Mouse (Mus musculus) hindbrain, embryonic 14.5 days (tissue): ENCODE measurements around the gene Stag3. TPM values are rescaled to one million over a fixed set of nuclear protein-coding genes. Genes with fewer than 3 reads are reported as not detected.
A peak's percentile ranks its signal among the peaks of the same experiment; 100 is the strongest.

ENCODE experiments used
- ATAC-seq: fragments of 200-750 bp; cut with Nextera tagmentation; 2 replicates; pipeline ENCODE4 v1.8.0; 2017; ENCODE audit warnings: moderate number of reproducible peaks, mild to moderate bottlenecking, moderate TSS enrichment, moderate library complexity; ENCODE audit not compliant: low FRiP score
- DNase-seq: peaks from one replicate; pipeline ENCODE4 v3.0.0-alpha.2; 2015; ENCODE audit warnings: low spot score
- H3K27ac ChIP-seq: fragments of 300-500 bp; sonication (generic); 2 replicates; pipeline ENCODE4 v1.5.1; 2014; ENCODE audit warnings: mild to moderate bottlenecking, moderate library complexity
- H3K27me3 ChIP-seq: fragments of 300-500 bp; sonication (generic); 2 replicates; pipeline ENCODE4 v1.6.1; 2014; ENCODE audit warnings: mild to moderate bottlenecking, low read length, mixed read lengths; ENCODE audit not compliant: control insufficient read depth, insufficient read depth
- H3K36me3 ChIP-seq: fragments of 300-500 bp; sonication (generic); replicated peaks from 2 replicates; pipeline ENCODE4 v1.6.1; 2014; ENCODE audit not compliant: control insufficient read depth, insufficient read depth
- H3K4me1 ChIP-seq: fragments of 300-500 bp; sonication (generic); replicated peaks from 2 replicates; pipeline ENCODE4 v1.6.1; 2014; ENCODE audit warnings: antibody characterized with exemption, low read length, mixed read lengths; ENCODE audit not compliant: control insufficient read depth, insufficient read depth
- H3K4me2 ChIP-seq: fragments of 300-500 bp; sonication (generic); replicated peaks from 2 replicates; pipeline ENCODE4 v1.6.1; 2014; ENCODE audit warnings: mild to moderate bottlenecking, moderate library complexity
- H3K4me3 ChIP-seq: fragments of 300-500 bp; sonication (generic); replicated peaks from 2 replicates; pipeline ENCODE4 v1.5.1; 2014; ENCODE audit warnings: mild to moderate bottlenecking, low read length
- H3K9ac ChIP-seq: fragments of 300-500 bp; sonication (generic); 2 replicates; pipeline ENCODE4 v1.6.1; 2014
- H3K9me3 ChIP-seq: fragments of 300-500 bp; sonication (generic); 2 replicates; pipeline ENCODE4 v1.6.1; 2016; ENCODE audit warnings: low read length; ENCODE audit not compliant: control insufficient read depth
- WGBS: fragments of 180-500 bp; shearing (Covaris S2); extraction: QIAGEN DNeasy Blood & Tissue Kit; methylation state at CpG from one replicate; pipeline ENCODE4 v1.1.7; 2014; 5-methylcytosine and 5-hydroxymethylcytosine counted together
- polyA plus RNA-seq: library from polyadenylated mRNA; unstranded; fragments of >200 nt; fragmentation: Nextera tagmentation; extraction: Ambion mirVana; gene quantifications from 2 replicates; pipeline ENCODE4 v1.2.1, GENCODE M21; 2014

Stag3 gene
- 9.0 and 9.5 TPM in 2 replicates for polyA plus RNA-seq

- H3K27ac ChIP-seq = peak within 1 kb of the TSS; percentile 64
- peaks cover 32% of the 10 kb centered on the region for H3K36me3 ChIP-seq
- H3K9me3 ChIP-seq = peaks cover 7% of the 10 kb centered on the region; the same call in 1 of the 2 replicates
- H3K9ac ChIP-seq = peak within 1 kb of the TSS; percentile 71
- peaks cover 43% of the 10 kb centered on the region for H3K4me1 ChIP-seq
- H3K27me3 ChIP-seq = no peaks in the 10 kb centered on the region
- ATAC-seq (peak; percentile 99), DNase-seq (peak; percentile 97)
- 1% methylated on average over 56 of the region's 56 CpGs for WGBS
- H3K4me2 ChIP-seq = peak within 1 kb of the TSS; percentile 68
- peak within 1 kb of the TSS; percentile 54 for H3K4me3 ChIP-seq
Measured at GRCm38 (mm10) chr5:138279585-138280424, at the start of gene Stag3, which contains the start of the genes Gm43720 and Gpc2. Gene Stag3 (plus strand): TSS chr5:138280240. Gene Gm43720 (minus strand): TSS chr5:138279958. Gene Gpc2 (minus strand): TSS chr5:138280005.

GRCm38 (mm10) chr5:138233778-138234177, 46.3 kb upstream of the Stag3 start:
- WGBS = 81% methylated on average over 2 of the region's 2 CpGs
- H3K4me2 ChIP-seq = no peak overlapping the region
- no peak for ATAC-seq

GRCm38 (mm10) chr5:138234224-138234623, 45.8 kb upstream of the Stag3 start:
- Histone ChIP-seq H3K4me3 (no peak overlapping the region), H3K4me1 (no peaks in the 10 kb centered on the region), H3K27ac (no peak overlapping the region), H3K9ac (no peak overlapping the region), H3K4me2 (no peak overlapping the region), H3K9me3 (no peaks in the 10 kb centered on the region), H3K27me3 (no peaks in the 10 kb centered on the region), H3K36me3 (no peaks in the 10 kb centered on the region)
- DNase-seq (no peak), ATAC-seq (no peak)

More at GRCm38 (mm10) chr5:138233778-138234177, 46.3 kb upstream of the Stag3 start:
- Histone ChIP-seq H3K4me1 (no peaks in the 10 kb centered on the region), H3K4me3 (no peak overlapping the region), H3K9me3 (no peaks in the 10 kb centered on the region), H3K9ac (no peak overlapping the region), H3K27me3 (no peaks in the 10 kb centered on the region), H3K36me3 (no peaks in the 10 kb centered on the region), H3K27ac (no peak overlapping the region)
- no peak for DNase-seq

GRCm38 (mm10) chr5:138241511-138241910, 38.5 kb upstream of the Stag3 start:
- no peak for ATAC-seq
- 43% methylated on average over 2 of the region's 2 CpGs for WGBS
- no peak overlapping the region for H3K4me2 ChIP-seq
- H3K9me3 ChIP-seq = no peaks in the 10 kb centered on the region
- H3K27ac ChIP-seq = no peak overlapping the region
- no peaks in the 10 kb centered on the region for H3K27me3 ChIP-seq
- no peaks in the 10 kb centered on the region for H3K4me1 ChIP-seq
- no peak for DNase-seq
- H3K4me3 ChIP-seq = no peak overlapping the region
- no peaks in the 10 kb centered on the region for H3K36me3 ChIP-seq
- H3K9ac ChIP-seq = no peak overlapping the region

- H3K27me3 ChIP-seq = no peaks in the 10 kb centered on the region
- H3K27ac ChIP-seq = no peak overlapping the region
- DNase-seq (no peak), ATAC-seq (no peak)
- H3K4me3 ChIP-seq = no peak overlapping the region
- no peaks in the 10 kb centered on the region for H3K9me3 ChIP-seq
- peaks cover 6% of the 10 kb centered on the region for H3K4me1 ChIP-seq
- 83% methylated on average over 12 of the region's 12 CpGs for WGBS
- H3K4me2 ChIP-seq = no peak overlapping the region
- H3K9ac ChIP-seq = no peak overlapping the region
- H3K36me3 ChIP-seq = no peaks in the 10 kb centered on the region
Measured at GRCm38 (mm10) chr5:138251144-138251543, 28.9 kb upstream of the Stag3 start.

- WGBS = 96% methylated on average over 3 of the region's 3 CpGs
- peaks cover 13% of the 10 kb centered on the region for H3K4me1 ChIP-seq
- no peak overlapping the region for H3K4me3 ChIP-seq
- H3K4me2 ChIP-seq = no peak overlapping the region
- H3K27me3 ChIP-seq = no peaks in the 10 kb centered on the region
- ATAC-seq (no peak), DNase-seq (no peak)
- H3K27ac ChIP-seq = no peak overlapping the region
- H3K36me3 ChIP-seq = peaks cover 4% of the 10 kb centered on the region
- no peaks in the 10 kb centered on the region for H3K9me3 ChIP-seq
- H3K9ac ChIP-seq = no peak overlapping the region
Measured at GRCm38 (mm10) chr5:138253061-138253460, 27.0 kb upstream of the Stag3 start.

GRCm38 (mm10) chr5:138255353-138256093, 24.5 kb upstream of the Stag3 start, which contains the start of gene Lamtor4:
Gene Lamtor4 (plus strand): TSS chr5:138255482.
- ATAC-seq = peak; percentile 100
- Histone ChIP-seq H3K27me3 (no peaks in the 10 kb centered on the region), H3K9me3 (no peaks in the 10 kb centered on the region), H3K27ac (peak within 1 kb of the TSS; percentile 80), H3K4me3 (peak within 1 kb of the TSS; percentile 55), H3K9ac (peak within 1 kb of the TSS; percentile 68), H3K4me1 (peaks cover 13% of the 10 kb centered on the region), H3K36me3 (peaks cover 29% of the 10 kb centered on the region), H3K4me2 (peak within 1 kb of the TSS; percentile 65)
- WGBS = under 1% methylated on average over 38 of the region's 38 CpGs
- peak; percentile 93 for DNase-seq

GRCm38 (mm10) chr5:138256094-138256467, 24.0 kb upstream of the Stag3 start:
- no peaks in the 10 kb centered on the region for H3K9me3 ChIP-seq
- H3K4me1 ChIP-seq = peaks cover 13% of the 10 kb centered on the region
- peak overlapping the region; percentile 65 for H3K4me2 ChIP-seq
- DNase-seq (no peak), ATAC-seq (peak; percentile 1; the same call in 1 of the 2 replicates)
- WGBS = 15% methylated on average over 7 of the region's 7 CpGs
- peaks cover 34% of the 10 kb centered on the region for H3K36me3 ChIP-seq
- H3K9ac ChIP-seq = peak overlapping the region; percentile 67
- peak overlapping the region; percentile 55 for H3K4me3 ChIP-seq
- H3K27ac ChIP-seq = peak overlapping the region; percentile 80
- no peaks in the 10 kb centered on the region for H3K27me3 ChIP-seq

GRCm38 (mm10) chr5:138256966-138257584, 23.0 kb upstream of the Stag3 start:
- WGBS = 93% methylated on average over 10 of the region's 10 CpGs
- ATAC-seq = no peak
- Histone ChIP-seq H3K36me3 (peaks cover 44% of the 10 kb centered on the region), H3K4me3 (no peak overlapping the region), H3K4me1 (peaks cover 13% of the 10 kb centered on the region), H3K27me3 (no peaks in the 10 kb centered on the region), H3K9me3 (no peaks in the 10 kb centered on the region), H3K27ac (no peak overlapping the region), H3K9ac (no peak overlapping the region), H3K4me2 (no peak overlapping the region)
- DNase-seq = no peak
